In genomic region chr12:85177740-85178239, GRCm38 (mm10) we compare ENCODE assay signal across 9 mouse cellular contexts. TPM values are rescaled to one million over a fixed set of nuclear protein-coding genes. Genes with fewer than 3 reads are reported as not detected.
A peak's percentile ranks its signal among the peaks of the same experiment; 100 is the strongest.
DNase-seq lines count a peak whose midpoint lies in the region; ATAC-seq and TF ChIP-seq lines count a peak whose summit lies in the region.
"Had no signal": no experiment of that assay in that cellular context is flagged by ENCODE, and none has a peak within 500 bp of the region (broad histone marks: within the 10 kb centered on the region; RNA-seq: fewer than 3 reads in every experiment).

Gene Pgf (minus strand): TSS chr12:85177790.

- WGBS in forebrain, postnatal 0 days = 79% methylated on average over 10 of the region's 10 CpGs
- 54% methylated on average over 10 of the region's 10 CpGs for WGBS in liver, embryonic 16.5 days (ENCODE audit: insufficient replicate concordance)

- ATAC-seq in forebrain, postnatal 0 days = no peak
- ATAC-seq in liver, embryonic 16.5 days (ENCODE audit: low read depth) = no peak
- ATAC-seq in CD4-positive, CD25-positive, alpha-beta regulatory T cell, adult 4 months = no peak

- H3K27me3 ChIP-seq in forebrain, postnatal 0 days (ENCODE audit: insufficient read depth, low read length) = no peaks in the 10 kb centered on the region
- peaks cover 9% of the 10 kb centered on the region for H3K27me3 ChIP-seq in liver, embryonic 16.5 days (ENCODE audit: control insufficient read depth, insufficient read depth, low read depth, low read length)

- peak; percentile 13 for DNase-seq in gastrocnemius, adult 2 months
- DNase-seq in gastrocnemius, postnatal 14 days = no peak
- DNase-seq in A20 (ENCODE audit: low read depth, low spot score) = peak; percentile 32
- no peak for DNase-seq in forebrain, postnatal 0 days
- DNase-seq in urinary bladder, postnatal 36 days (ENCODE audit: low spot score in 2 of 2) = no peak
- no peak for DNase-seq in spleen, postnatal 36 days (ENCODE audit: low spot score in 2 of 2)
- DNase-seq: cerebellum, postnatal 14 days had no signal

- peaks cover 10% of the 10 kb centered on the region for H3K4me1 ChIP-seq in forebrain, postnatal 0 days (ENCODE audit: insufficient read depth)
- H3K4me1 ChIP-seq in liver, embryonic 16.5 days (ENCODE audit: control insufficient read depth, low read depth, low read length) = peaks cover 7% of the 10 kb centered on the region

- H3K9ac ChIP-seq in forebrain, postnatal 0 days = peak within 1 kb of the TSS; percentile 43
- H3K9ac ChIP-seq in liver, embryonic 16.5 days (ENCODE audit: low read depth, low read length) = 0 out of 2 replicates have a peak within 1 kb of the TSS, but pooled peaks have one; percentile 23

- no peak for TF ChIP-seq CTCF in gastrocnemius, adult 2 months (IDR thresholded peaks at IDR 0.05)
- no peak for TF ChIP-seq CTCF in forebrain, postnatal 0 days (IDR thresholded peaks at IDR 0.05; ENCODE audit: low read depth)

- H3K36me3 ChIP-seq in forebrain, postnatal 0 days (ENCODE audit: insufficient read depth) = no peaks in the 10 kb centered on the region
- no peaks in the 10 kb centered on the region for H3K36me3 ChIP-seq in liver, embryonic 16.5 days (ENCODE audit: control insufficient read depth, insufficient read depth)

- no peaks in the 10 kb centered on the region for H3K9me3 ChIP-seq in forebrain, postnatal 0 days (ENCODE audit: low read length)
- H3K9me3 ChIP-seq in liver, embryonic 16.5 days (replicated peaks; ENCODE audit: control insufficient read depth, low read length) = no peaks in the 10 kb centered on the region

- H3K4me3 ChIP-seq in gastrocnemius, adult 2 months = peak within 1 kb of the TSS; percentile 68
- peak within 1 kb of the TSS; percentile 28 for H3K4me3 ChIP-seq in forebrain, postnatal 0 days (ENCODE audit: low read depth, low read length)
- peak within 1 kb of the TSS; percentile 40 for H3K4me3 ChIP-seq in liver, embryonic 16.5 days (ENCODE audit: low read depth, low read length)

- H3K4me2 ChIP-seq in forebrain, postnatal 0 days (ENCODE audit: low read depth) = peak within 1 kb of the TSS; percentile 68
- peak within 1 kb of the TSS; percentile 63 for H3K4me2 ChIP-seq in liver, embryonic 16.5 days (ENCODE audit: low read depth, low read length)

- intact Hi-C loops in gastrocnemius, adult 2 months (cut with DNase I) = no loop called here
- intact Hi-C loops in gastrocnemius, postnatal 14 days (cut with DNase I; ENCODE audit: low total_unique reads) = no loop called here

- H3K27ac ChIP-seq in gastrocnemius, adult 2 months = peak within 1 kb of the TSS; percentile 61
- H3K27ac ChIP-seq in forebrain, postnatal 0 days (ENCODE audit: low read depth, low read length) = no peak within 1 kb of the TSS
- H3K27ac ChIP-seq in liver, embryonic 16.5 days (ENCODE audit: low read length) = no peak within 1 kb of the TSS

RNA-seq across cellular contexts. Expression of gene Pgf, which starts in this region (rescaled TPM):
- total RNA-seq in gastrocnemius, adult 2 months (2021) = 1 to 10 TPM; 1.5 to 1.8 TPM
- 1 to 10 TPM; 2.2 to 2.3 TPM for total RNA-seq in gastrocnemius, postnatal 14 days (2021)
- total RNA-seq in forebrain, postnatal 0 days (2014; rRNA removed) = 5.3 and 7.8 TPM in 2 replicates
- 7.6 and 8.9 TPM in 2 replicates for polyA plus RNA-seq in forebrain, postnatal 0 days (2015; fragmentation: Nextera tagmentation; extraction: Ambion mirVana)
- polyA plus RNA-seq in liver, embryonic 16.5 days (2015; fragmentation: Nextera tagmentation; extraction: Ambion mirVana) = 0.55 and 0.57 TPM in 2 replicates
- polyA plus RNA-seq in CD4-positive, CD25-positive, alpha-beta regulatory T cell, adult 4 months (2017; shearing (Covaris generic)) = not detected

Comparison
In these comparisons a context has a peak if more than half of its experiments do, and no peak if none do; other contexts are left out.
1. DNase-seq: peak in gastrocnemius, adult 2 months (single experiment) and A20 (single experiment); none in gastrocnemius, postnatal 14 days (single experiment), forebrain, postnatal 0 days (single experiment), urinary bladder, postnatal 36 days (0 of 2) and spleen, postnatal 36 days (0 of 2).
2. Peak in every context shown above with its lines, with median percentiles within 50 percentile points of each other: H3K4me3 ChIP-seq.